Mouse (Mus musculus) left cerebral cortex, postnatal 14 days (tissue): ENCODE data around the gene Il1rapl2. TPM values are rescaled to one million over a fixed set of nuclear protein-coding genes. Genes with fewer than 3 reads are reported as not detected.

ENCODE experiments used
- DNase-seq, 2 experiments: peaks; one replicate each; pipeline ENCODE4 v3.0.0; 2021 to 2022; ENCODE audit warnings: low spot score in 2 of 2, mixed read lengths in 1 of 2
- intact Hi-C: fragments of 180-260 bp; cut with DNase I; formaldehyde crosslinking; loops from one replicate; pipeline ENCODE4 v1.15.1; 2025
- long read RNA-seq, 2 experiments: library from polyadenylated mRNA; stranded (forward); transcript quantifications; one replicate each; pipeline ENCODE4 v2.0.0; 2021
- total RNA-seq, 2 experiments: library from RNA; stranded (reverse); gene quantifications; 2 replicates each; pipeline ENCODE4 v1.2.3; 2021

Il1rapl2 gene
- total RNA-seq = 1 to 10 TPM; 9.3 to 9.6 TPM
- long read RNA-seq, experiment 1, partial matches to known transcripts = 1 of 1 reads
- long read RNA-seq, experiment 1, other reads (novel, unspliced or antisense) = 0 of 1 reads
- long read RNA-seq, experiment 2, partial matches to known transcripts = 1 of 2 reads
- long read RNA-seq, experiment 2, other reads (novel, unspliced or antisense) = 1 of 2 reads

- peak in 1 of 2 experiments; percentile 26 for DNase-seq
- intact Hi-C loops = loop anchor here (5.0 kb wide), 1 partner anchor 602 kb away; no protein-coding TSS in a partner anchor
Measured at GRCm38 (mm10) chrX:137570321-137571195, at the start of gene Il1rapl2. Gene Il1rapl2 (plus strand): TSS chrX:137570608.

DNA sequence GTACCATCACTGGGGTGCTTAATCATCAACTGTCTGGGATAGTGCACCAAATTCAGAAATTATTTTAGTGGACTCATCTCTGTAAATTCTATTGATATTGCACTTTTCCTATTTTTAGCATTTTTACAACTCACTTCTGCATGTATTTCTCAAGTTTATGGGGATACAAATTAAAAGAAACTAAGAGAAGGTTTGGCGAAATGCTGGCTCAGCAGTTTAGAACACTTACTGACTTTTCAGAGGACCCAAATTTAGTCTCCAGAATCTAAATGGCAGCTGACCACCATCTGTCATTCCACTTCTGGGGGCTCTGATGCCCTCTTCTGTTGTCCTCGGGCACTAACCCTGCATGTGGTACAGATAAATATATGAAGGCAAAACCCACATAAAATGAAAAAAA, 22.1 kb upstream of the Il1rapl2 start:
- intact Hi-C loops = no loop called here
- DNase-seq = no peak

DNA sequence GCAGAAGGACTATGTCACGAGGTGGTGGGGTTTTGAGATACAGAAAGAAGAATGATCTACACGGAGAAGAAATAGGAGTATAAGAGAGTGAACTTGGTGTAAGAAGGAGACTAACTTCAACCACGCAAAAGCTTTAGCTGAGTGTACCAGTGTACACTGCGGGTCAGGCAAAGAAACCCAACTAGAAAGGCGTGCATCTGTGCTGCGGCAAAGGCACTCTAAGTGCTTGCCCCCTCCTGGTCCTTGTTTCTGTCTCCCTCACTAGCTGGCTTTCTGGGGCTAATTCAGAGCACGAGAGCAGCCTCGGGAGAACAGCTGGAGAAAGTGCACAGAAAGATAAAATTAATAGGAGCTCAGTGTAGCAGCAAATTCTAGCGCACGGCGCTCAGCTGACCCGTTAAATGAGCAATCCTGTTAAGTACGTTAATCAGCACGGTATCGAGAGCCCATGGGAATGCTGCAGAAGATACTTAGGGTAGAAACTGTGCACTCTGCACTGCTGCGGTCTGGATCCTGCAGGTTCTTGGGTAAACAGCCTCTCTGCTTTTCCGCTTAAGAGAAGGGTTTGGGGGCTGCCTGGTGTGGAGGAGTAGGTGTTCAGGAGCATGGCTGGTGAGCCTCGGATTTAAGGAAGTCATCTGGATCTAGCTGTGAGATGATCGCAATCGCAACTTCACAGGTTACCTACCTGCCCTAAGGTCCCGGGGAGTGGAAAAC, 778 bp upstream of the Il1rapl2 start:
- intact Hi-C loops = loop anchor here (5.0 kb wide), 1 partner anchor 603 kb away; no protein-coding TSS in a partner anchor
- DNase-seq = no peak

- intact Hi-C loops = no loop called here
- DNase-seq = no peak
Measured at GRCm38 (mm10) chrX:137582656-137583055, 12.2 kb downstream of the Il1rapl2 start.

- intact Hi-C loops = no loop called here
- DNase-seq = no peak
Measured at GRCm38 (mm10) chrX:137620697-137621096, 50.3 kb downstream of the Il1rapl2 start.

- DNase-seq = peak; percentile 23 to 38
- intact Hi-C loops = loop anchor here (10.0 kb wide), 1 partner anchor 508 kb away; no protein-coding TSS in a partner anchor
Measured at GRCm38 (mm10) chrX:137667011-137667410, 96.6 kb downstream of the Il1rapl2 start.

DNA sequence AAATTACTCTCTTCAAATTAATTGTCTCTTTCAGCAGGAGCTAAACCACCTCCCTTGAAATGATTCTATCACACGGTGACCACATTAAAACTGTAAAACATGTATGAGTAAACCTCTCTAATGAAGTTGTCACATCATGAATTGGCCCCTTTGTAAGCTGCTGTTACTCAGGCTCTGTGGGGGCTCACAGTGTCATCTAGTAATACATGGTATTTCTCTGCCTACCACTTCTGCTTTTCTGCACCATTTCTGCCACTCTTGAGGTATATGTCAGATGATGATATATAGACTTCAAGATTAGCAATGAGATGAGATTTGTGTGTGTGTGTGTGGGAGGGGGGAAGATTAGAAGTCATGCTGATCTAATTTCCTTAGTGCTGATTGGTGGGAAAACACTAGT, 117.6 kb downstream of the Il1rapl2 start:
- no peak for DNase-seq
- intact Hi-C loops = no loop called here

- no peak for DNase-seq
- intact Hi-C loops = no loop called here
Measured at GRCm38 (mm10) chrX:137700006-137700405, 129.6 kb downstream of the Il1rapl2 start.

- no peak for DNase-seq
Measured at GRCm38 (mm10) chrX:137755537-137755936, 185.1 kb downstream of the Il1rapl2 start.

DNA sequence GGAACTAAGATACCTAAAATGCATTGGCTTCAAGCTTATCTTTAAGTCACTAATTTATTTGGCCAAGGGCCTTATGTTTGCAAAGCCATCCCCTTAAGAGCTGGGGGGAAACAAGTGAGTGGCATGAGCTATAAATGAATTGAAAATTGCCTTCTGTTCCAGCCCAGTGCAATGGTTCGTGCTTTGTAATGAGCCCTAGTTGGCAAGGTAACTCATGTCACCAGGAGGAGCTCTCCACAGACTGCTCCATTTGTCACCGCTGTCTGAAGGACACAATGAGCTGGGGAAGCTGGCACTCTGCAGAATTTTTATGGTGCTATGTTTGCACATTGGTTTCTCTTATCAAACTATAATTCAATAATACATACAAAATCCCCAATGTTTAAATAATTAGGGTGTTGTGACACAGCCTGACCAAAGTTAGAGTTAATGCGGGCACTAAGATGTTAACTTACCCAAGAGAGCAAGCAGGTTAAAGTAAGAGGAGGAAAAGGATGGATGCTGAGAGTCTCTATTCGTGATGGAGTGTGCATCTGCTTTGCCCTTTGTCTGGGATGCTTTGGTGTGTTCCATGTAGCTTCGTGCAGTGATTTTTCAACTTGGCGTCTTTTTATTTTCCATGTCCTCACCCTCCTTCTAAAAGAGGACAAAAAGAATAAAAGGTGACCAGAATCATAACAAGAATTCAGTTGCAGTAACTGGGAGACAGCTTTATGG, 235.2 kb downstream of the Il1rapl2 start:
- intact Hi-C loops = no loop called here
- no peak for DNase-seq

More at GRCm38 (mm10) chrX:137755537-137755936, 185.1 kb downstream of the Il1rapl2 start:
- intact Hi-C loops = no loop called here

- DNase-seq = no peak
- intact Hi-C loops = no loop called here
Measured at GRCm38 (mm10) chrX:137806231-137807114, 236.1 kb downstream of the Il1rapl2 start.

GRCm38 (mm10) chrX:137809526-137809925, 239.1 kb downstream of the Il1rapl2 start:
- DNase-seq = no peak
- intact Hi-C loops = no loop called here

DNA sequence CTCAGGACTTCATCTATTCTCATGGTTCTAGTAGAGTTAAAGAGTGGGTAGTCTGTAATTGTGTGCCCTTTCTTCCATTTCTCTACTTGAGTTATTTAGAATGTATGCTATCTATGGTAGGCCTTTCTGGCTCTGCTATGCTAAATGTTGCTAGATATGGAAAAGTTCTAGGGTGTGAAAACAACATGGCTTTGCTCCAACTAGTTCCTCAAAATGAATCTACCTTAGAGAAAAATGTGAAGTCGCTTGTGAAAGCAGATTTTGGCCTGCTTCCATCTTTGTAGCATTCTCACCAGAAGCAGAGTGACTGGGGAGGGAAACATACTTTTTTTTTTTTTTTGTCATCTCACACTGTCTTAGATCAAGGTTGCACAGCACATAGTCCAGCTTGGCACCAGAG, 241.7 kb downstream of the Il1rapl2 start:
- DNase-seq = peak; percentile 8 to 48
- intact Hi-C loops = no loop called here

GRCm38 (mm10) chrX:137848936-137849335, 278.5 kb downstream of the Il1rapl2 start:
- intact Hi-C loops = no loop called here
- peak; percentile 0 to 3 for DNase-seq

- intact Hi-C loops = no loop called here
- DNase-seq = no peak
Measured at GRCm38 (mm10) chrX:137923490-137923889, 353.1 kb downstream of the Il1rapl2 start.

DNA sequence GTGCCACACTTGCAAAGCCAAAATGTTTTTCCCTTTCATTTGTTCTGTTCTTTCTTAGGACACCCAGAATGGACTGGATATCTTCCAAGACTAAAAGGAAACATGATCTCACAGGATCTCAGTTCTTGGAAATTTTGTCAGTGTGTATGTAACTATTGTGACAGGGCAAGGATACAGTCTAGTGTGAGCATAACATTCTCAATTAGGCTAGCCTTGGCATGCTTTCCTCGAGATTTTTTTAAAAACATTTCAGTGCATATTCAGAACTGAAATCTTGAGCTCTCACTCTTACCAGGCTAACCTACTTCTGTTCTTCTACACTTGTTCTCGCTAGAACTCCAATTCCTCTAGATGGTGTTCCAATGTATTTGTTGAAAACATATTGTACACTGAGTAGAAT, 356.4 kb downstream of the Il1rapl2 start:
- intact Hi-C loops = no loop called here
- peak in 1 of 2 experiments; percentile 2 for DNase-seq

DNA sequence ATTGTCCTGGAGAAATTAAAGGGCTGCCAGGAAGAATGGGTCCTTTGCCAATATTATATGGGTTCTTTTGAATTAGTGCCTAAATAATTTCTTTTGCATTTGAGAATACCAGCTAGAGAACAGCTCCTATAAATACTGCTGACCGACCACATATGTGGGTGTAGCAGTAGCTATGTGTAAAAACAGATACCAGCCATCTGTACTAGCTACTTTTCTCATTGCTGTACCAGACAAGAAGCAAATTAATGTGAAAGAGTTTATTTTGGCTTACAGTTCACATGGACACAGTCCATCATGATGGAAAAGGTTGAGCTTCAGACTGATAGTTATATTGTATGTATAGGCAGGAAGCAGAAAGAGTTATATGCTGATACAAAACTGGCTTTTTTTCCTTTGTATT, 377.3 kb downstream of the Il1rapl2 start:
- DNase-seq = peak in 1 of 2 experiments; percentile 4
- intact Hi-C loops = no loop called here

DNA sequence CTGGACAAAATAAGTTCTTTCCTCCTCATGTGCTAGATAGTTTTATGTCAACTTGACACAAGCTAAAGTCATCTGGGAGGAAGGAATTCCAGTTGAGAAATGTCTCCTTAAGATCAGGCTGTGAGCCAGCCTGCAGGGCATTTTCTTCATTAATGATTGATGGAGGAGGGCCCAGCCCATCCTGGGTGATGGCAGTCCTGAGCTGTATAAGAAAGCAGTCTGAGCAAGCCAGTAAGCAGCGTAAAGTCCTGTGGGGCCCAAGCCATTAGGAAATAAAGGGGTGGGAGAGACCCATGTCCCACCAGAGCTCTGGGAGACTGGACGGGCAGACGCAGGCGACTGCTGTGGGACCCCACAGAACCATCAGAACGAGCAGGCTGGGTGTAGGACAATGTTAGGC, 400.9 kb downstream of the Il1rapl2 start:
- no peak for DNase-seq
- intact Hi-C loops = no loop called here
